Mouse (Mus musculus): ENCODE results near the gene Slc26a8. TPM values are rescaled to one million over a fixed set of nuclear protein-coding genes. Genes with fewer than 3 reads are reported as not detected.

The Slc26a8 gene
- polyA plus RNA-seq, 1 experiment from 2014 or later: 0.22 TPM

DNA sequence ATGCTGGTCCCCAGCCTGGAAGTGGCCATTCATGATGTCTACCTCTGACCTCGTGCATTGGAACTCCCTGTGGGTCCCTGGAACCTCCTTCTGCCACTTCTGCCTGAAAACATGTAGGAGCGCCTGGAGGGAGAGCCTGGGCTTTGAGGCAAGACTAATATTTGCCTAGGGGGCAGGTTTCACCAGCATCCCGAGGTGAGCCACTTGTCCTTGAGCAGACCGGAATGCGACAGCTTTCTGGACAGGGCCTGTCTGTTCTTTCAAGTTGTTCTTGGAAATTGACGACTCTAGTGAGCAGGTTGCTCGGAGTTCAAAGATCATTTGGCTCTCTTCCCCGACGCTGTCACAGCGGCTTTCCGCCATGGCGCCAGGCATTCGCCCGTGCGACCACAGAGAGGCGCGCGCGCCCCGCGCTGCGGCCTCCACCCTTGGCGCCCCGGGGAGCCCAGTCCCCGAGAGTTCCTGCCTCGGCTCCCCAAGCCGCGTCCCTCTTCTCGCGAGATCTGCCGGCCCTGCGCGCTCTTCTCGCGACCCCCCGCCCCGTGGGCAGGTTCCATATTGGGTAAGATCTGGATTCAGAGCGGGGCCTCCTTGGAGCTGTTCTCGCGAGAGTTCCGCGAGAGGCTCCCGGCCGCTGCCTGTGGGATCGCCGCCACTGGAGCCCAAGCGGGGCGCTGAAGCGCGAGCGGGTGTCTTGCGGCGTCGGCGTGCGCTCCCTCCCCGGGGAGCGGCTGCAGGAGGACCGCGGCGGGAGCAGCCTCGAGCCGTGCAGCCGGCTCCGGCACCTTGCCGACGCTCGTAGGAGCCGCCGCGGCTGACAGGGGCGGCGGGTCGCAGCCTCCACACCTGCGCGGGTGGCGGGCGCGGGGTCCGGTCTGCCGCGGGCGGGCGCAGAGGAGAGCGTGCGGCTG, 998 bp upstream of the Slc26a8 start, which contains the start of gene Mapk14:
Gene Mapk14, plus strand, starts transcription at position 554 of the 911 bp plus-strand sequence.
- Histone ChIP-seq H3K27ac (ENCODE audit: poor library complexity, severe bottlenecking) (peak within 1 kb of the TSS; percentile 95), H3K4me1 (replicated peaks) (peaks cover 40% of the 10 kb centered on the region), H3K9ac (peak within 1 kb of the TSS; percentile 96), H3K36me3 (peaks cover 3% of the 10 kb centered on the region; the same call in 1 of the 2 replicates), H3K4me3 (peak within 1 kb of the TSS; percentile 93), H3K27me3 (replicated peaks) (0 out of 2 replicates have a peak, but pooled peaks cover 7% of the 10 kb centered on the region), H3K9me3 (replicated peaks) (no peaks in the 10 kb centered on the region), H3K4me2 (peak within 1 kb of the TSS; percentile 93)
- WGBS: under 1% methylated on average over 86 of the region's 86 CpGs
- ATAC-seq (ENCODE audit: insufficient number of reproducible peaks, low FRiP score): peak; percentile 96

DNA sequence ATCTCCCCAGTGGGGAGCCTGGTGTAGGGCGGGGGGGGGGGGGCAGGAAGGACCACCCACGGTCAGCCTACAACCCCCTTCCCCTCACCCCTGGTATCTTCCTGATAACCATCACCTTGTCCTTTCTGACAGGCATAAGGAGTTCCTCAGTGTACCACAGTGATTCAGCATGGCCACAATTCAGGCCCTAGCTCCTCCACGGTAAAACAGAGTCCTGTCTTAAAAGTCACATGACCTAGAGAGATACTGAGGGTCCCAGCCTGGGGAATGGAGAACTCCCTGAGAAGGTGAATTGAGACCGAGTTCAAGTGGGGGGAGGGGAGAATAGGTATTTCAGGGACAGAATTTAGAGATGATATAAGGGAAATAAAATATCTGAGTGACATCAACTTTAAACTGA, 2.7 kb downstream of the Slc26a8 start:
- Histone ChIP-seq H3K4me2 (no peak overlapping the region), H3K9me3 (replicated peaks) (no peaks in the 10 kb centered on the region), H3K27me3 (replicated peaks) (0 out of 2 replicates have a peak, but pooled peaks cover 7% of the 10 kb centered on the region), H3K36me3 (no peaks in the 10 kb centered on the region), H3K4me1 (replicated peaks) (peaks cover 15% of the 10 kb centered on the region), H3K4me3 (no peak overlapping the region), H3K27ac (ENCODE audit: poor library complexity, severe bottlenecking) (no peak overlapping the region), H3K9ac (no peak overlapping the region)
- ATAC-seq (ENCODE audit: insufficient number of reproducible peaks, low FRiP score): no peak
- 26% methylated on average over 4 of the region's 4 CpGs for WGBS

DNA sequence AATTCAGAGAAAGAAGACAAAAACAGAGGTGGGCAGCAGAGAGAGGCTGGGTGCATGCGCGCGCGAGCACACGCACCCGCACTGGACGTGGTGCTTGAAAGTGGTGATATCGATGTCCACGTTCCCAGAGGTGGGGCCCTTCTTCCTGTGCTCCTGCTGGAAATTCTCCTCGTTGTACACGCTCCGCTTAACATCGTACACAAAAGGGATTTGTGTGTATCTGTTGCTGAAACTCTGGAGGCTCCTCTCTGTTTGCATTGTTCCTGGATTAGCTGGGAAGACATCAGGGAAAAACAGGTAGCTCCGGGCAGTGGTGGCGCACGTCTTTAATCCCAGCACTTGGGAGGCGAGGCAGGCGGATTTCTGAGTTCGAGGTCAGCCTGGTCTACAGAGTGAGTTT, 5.4 kb downstream of the Slc26a8 start:
- Histone ChIP-seq H3K9ac (no peak overlapping the region), H3K27ac (ENCODE audit: poor library complexity, severe bottlenecking) (no peak overlapping the region), H3K27me3 (replicated peaks) (0 out of 2 replicates have a peak, but pooled peaks cover 7% of the 10 kb centered on the region), H3K4me2 (no peak overlapping the region), H3K4me1 (replicated peaks) (peaks cover 6% of the 10 kb centered on the region), H3K4me3 (no peak overlapping the region), H3K36me3 (no peaks in the 10 kb centered on the region), H3K9me3 (replicated peaks) (no peaks in the 10 kb centered on the region)
- no peak for ATAC-seq (ENCODE audit: insufficient number of reproducible peaks, low FRiP score)
- 84% methylated on average over 19 of the region's 19 CpGs for WGBS

DNA sequence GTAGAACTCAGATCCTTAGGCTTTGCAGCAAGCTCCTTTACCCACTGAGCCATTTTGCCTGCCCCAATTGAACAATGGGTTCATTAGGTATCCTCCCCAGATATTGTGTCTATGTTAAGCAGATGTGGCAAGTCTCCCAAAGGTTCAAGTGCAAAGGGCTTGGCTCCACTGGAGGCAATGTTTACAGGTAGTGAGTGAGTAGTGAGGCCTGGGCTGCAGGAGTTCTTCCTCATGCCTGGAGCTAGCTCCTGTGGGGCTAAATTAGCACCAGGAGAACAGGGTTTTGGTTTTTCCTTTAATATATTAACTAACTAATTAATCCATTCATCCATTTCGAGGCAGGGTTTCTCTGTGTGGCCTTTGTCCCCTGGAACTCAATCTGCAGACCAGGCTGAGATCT, 6.4 kb downstream of the Slc26a8 start:
- Histone ChIP-seq H3K4me2 (no peak overlapping the region), H3K9ac (no peak overlapping the region), H3K4me3 (no peak overlapping the region), H3K36me3 (no peaks in the 10 kb centered on the region), H3K27ac (ENCODE audit: poor library complexity, severe bottlenecking) (no peak overlapping the region), H3K9me3 (replicated peaks) (no peaks in the 10 kb centered on the region), H3K27me3 (replicated peaks) (0 out of 2 replicates have a peak, but pooled peaks cover 4% of the 10 kb centered on the region), H3K4me1 (replicated peaks) (no peaks in the 10 kb centered on the region)
- WGBS: 43% methylated on average over 1 of the region's 1 CpGs
- ATAC-seq (ENCODE audit: insufficient number of reproducible peaks, low FRiP score): no peak

DNA sequence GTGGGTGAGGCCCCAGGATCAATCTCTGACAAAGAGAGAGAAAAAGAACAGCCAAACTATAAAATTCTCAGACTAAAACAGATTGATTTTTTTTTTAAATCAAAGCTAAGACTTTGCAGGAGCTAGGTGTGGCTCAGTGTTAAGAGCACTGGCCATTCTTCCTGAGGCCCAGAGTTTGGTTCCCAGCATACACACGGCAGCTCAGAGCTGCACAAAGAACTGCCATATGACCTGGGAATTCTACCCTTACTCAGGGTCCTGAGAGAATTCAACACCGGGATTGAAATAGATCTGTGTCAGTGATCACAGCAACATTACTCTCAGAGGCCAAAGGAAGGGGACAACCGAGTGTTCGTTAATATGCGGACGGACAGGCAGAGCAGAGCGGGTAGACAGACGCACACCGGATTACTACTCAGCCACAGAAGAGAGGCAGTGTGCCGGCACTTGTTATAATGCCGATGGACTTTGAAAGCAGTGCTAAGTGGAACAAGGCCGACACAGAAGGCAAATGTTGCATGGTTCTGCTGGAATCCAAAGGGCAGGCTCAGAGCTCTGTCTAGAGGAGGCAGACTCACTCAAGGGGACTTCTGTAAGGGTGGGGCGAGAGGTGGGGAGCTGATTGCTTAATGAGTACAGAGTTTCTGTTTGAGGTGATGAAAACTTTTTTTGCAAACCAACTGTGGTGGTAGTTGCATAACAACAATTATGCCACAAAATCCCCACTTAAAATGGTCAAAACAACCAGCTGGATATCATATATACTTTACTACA, 7.5 kb downstream of the Slc26a8 start:
- H3K4me3 ChIP-seq: no peak overlapping the region
- no peak for ATAC-seq (ENCODE audit: insufficient number of reproducible peaks, low FRiP score)
- peaks cover 4% of the 10 kb centered on the region for H3K9me3 ChIP-seq (replicated peaks)
- no peaks in the 10 kb centered on the region for H3K36me3 ChIP-seq
- H3K27me3 ChIP-seq (replicated peaks): no peaks in the 10 kb centered on the region
- no peaks in the 10 kb centered on the region for H3K4me1 ChIP-seq (replicated peaks)
- H3K9ac ChIP-seq: no peak overlapping the region
- WGBS: 85% methylated on average over 13 of the region's 13 CpGs
- no peak overlapping the region for H3K4me2 ChIP-seq
- no peak overlapping the region for H3K27ac ChIP-seq (ENCODE audit: poor library complexity, severe bottlenecking)

DNA sequence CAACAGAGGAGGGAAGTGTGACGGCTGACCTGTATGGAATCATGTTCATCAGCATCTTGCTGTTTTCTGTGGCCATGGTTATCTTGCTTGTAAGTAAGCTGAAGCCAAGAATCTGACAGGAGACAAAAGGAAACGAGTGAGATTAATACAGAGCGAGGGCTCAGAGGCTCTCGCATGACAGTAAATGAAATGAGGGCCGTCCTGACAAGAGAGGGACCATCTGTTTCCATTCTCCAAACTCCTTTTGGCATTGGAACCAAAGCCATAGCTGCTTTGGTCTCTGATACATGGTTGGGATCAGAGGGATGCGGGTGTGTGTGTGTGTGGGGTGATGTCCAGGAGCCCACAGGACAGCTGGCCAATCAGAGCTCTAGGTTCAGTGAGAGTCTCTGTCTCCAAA, 30.5 kb downstream of the Slc26a8 start:
- H3K4me1 ChIP-seq (replicated peaks): peaks cover 8% of the 10 kb centered on the region
- H3K4me2 ChIP-seq: no peak overlapping the region
- H3K9me3 ChIP-seq (replicated peaks): no peaks in the 10 kb centered on the region
- ATAC-seq (ENCODE audit: insufficient number of reproducible peaks, low FRiP score): no peak
- no peak overlapping the region for H3K27ac ChIP-seq (ENCODE audit: poor library complexity, severe bottlenecking)
- WGBS: 61% methylated on average over 6 of the region's 6 CpGs
- H3K9ac ChIP-seq: no peak overlapping the region
- H3K4me3 ChIP-seq: no peak overlapping the region
- H3K36me3 ChIP-seq: no peaks in the 10 kb centered on the region
- no peaks in the 10 kb centered on the region for H3K27me3 ChIP-seq (replicated peaks)

DNA sequence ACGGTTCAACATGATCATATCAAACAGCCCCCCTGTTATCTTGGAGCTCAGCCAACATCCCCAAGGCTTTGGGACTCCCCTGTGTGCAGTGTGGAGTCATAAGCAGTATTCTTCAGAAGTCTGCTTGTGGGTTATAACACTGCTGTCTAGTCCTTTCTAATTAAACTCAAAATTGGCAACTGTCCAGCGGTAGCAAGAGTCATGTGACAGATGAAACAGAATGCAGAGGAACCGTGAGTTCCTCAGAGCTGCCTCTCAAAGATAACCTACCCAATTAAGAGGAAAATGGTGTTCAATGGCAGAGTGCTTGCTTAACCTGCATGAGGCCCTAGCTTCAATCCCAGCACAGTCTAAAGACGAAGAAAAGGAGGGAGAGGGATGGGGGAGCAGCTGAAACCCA, 32.1 kb downstream of the Slc26a8 start:
- Histone ChIP-seq H3K4me1 (replicated peaks) (peaks cover 8% of the 10 kb centered on the region), H3K27ac (ENCODE audit: poor library complexity, severe bottlenecking) (no peak overlapping the region), H3K4me3 (no peak overlapping the region), H3K4me2 (no peak overlapping the region), H3K9me3 (replicated peaks) (no peaks in the 10 kb centered on the region), H3K36me3 (no peaks in the 10 kb centered on the region), H3K9ac (no peak overlapping the region), H3K27me3 (replicated peaks) (no peaks in the 10 kb centered on the region)
- ATAC-seq (ENCODE audit: insufficient number of reproducible peaks, low FRiP score): no peak
- 35% methylated on average over 4 of the region's 4 CpGs for WGBS

DNA sequence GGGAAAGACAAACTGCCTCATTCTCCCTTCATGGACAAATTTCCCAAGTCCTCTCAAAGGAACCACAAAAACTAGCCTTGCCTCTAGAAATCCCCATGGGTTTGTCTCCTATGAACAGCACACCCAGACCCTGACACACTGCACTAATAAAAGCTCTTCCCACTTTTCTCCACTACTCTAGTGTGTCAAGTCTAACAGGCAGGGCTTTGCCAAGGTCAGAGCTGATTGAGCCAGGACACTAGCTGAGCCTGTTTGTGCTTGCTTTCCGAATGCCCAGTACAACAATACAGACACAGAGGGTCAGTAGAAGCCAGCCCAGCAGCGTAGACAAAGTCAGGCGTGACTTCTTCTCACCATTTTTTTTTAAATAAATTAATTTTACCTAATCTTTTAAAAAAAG, 39.8 kb downstream of the Slc26a8 start:
- H3K36me3 ChIP-seq: no peaks in the 10 kb centered on the region
- H3K27me3 ChIP-seq (replicated peaks): no peaks in the 10 kb centered on the region; the same call in 1 of the 2 replicates
- H3K4me1 ChIP-seq (replicated peaks): no peaks in the 10 kb centered on the region
- H3K9me3 ChIP-seq (replicated peaks): no peaks in the 10 kb centered on the region
- ATAC-seq (ENCODE audit: insufficient number of reproducible peaks, low FRiP score): 0 out of 2 replicates have a peak, but pooled peaks have one; percentile 25
- H3K4me2 ChIP-seq: no peak overlapping the region
- H3K4me3 ChIP-seq: no peak overlapping the region
- H3K9ac ChIP-seq: no peak overlapping the region
- no peak overlapping the region for H3K27ac ChIP-seq (ENCODE audit: poor library complexity, severe bottlenecking)
- 69% methylated on average over 3 of the region's 3 CpGs for WGBS

DNA sequence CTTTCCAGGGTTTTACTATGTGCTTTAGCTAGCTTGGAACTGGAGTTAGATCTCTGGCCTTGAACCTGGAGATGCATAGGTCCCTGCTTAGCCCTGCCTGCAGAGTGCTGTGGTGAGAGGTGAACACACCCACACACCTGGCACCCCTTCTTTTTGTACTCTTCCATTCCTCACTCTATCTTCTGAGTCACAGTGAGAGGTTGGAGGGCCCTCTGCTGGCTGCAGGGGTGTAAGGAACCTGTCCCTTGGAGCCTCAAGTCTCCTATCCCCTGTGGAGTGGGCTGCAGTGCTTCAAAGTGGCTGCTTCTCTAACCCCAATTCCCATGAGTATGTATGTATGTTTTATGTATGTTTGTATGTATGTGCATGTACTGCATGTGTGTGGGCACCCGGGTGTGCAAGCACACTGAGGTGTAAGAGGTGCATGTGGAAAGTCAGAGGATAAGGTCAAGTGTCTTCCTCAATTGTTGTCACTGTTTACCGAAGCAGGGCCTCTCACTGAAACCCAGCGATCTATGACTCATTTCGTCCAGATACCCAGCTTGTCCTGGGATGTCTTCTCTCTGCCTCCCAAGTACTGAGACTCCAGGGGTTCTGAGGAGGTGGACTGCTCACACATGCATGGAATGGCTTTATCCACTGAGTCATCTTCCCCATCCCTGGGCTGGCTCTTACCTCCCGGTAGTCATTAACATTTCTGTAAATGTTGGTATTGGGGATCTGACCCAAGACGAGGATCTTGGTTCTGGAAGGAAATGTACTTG, 41.2 kb downstream of the Slc26a8 start:
- Histone ChIP-seq H3K9me3 (replicated peaks) (no peaks in the 10 kb centered on the region), H3K4me3 (no peak overlapping the region), H3K27me3 (replicated peaks) (peaks cover 5% of the 10 kb centered on the region), H3K27ac (ENCODE audit: poor library complexity, severe bottlenecking) (no peak overlapping the region), H3K9ac (no peak overlapping the region), H3K4me2 (no peak overlapping the region), H3K4me1 (replicated peaks) (no peaks in the 10 kb centered on the region), H3K36me3 (no peaks in the 10 kb centered on the region)
- no peak for ATAC-seq (ENCODE audit: insufficient number of reproducible peaks, low FRiP score)
- 37% methylated on average over 6 of the region's 6 CpGs for WGBS

DNA sequence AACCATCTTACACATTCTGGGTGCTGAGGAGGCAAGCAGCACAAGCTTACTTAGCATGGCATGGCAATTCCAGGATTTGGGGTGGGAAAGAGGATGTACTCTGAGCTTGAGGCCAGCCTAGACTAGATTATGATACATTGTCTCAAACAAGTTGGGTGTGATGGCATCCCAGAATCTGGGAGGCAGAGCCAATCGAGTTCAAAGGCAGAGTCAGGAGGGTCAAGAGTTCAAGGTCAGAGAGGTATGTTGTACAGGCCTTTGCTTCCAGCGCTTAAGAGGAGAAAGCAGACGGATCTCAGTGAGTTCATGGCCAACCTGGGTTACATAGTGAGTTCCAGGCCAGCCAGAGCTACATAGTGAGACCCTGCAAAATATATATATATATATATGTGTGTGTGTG, 43.8 kb downstream of the Slc26a8 start:
- no peak for ATAC-seq (ENCODE audit: insufficient number of reproducible peaks, low FRiP score)
- Histone ChIP-seq H3K36me3 (no peaks in the 10 kb centered on the region), H3K27ac (ENCODE audit: poor library complexity, severe bottlenecking) (no peak overlapping the region), H3K4me1 (replicated peaks) (no peaks in the 10 kb centered on the region), H3K9me3 (replicated peaks) (no peaks in the 10 kb centered on the region), H3K4me3 (no peak overlapping the region), H3K27me3 (replicated peaks) (peaks cover 12% of the 10 kb centered on the region), H3K4me2 (no peak overlapping the region), H3K9ac (no peak overlapping the region)
- 54% methylated on average over 3 of the region's 3 CpGs for WGBS
